Mouse (Mus musculus) liver (tissue): Measurements from ENCODE around the gene Actg1.

Source experiments
- DNase-seq: peaks from one replicate; pipeline ENCODE4 v3.0.0-alpha.2; 2020; ENCODE audit warnings: mixed read lengths

Actg1 gene

GRCm38 (mm10) chr11:120308441-120309320, 39.7 kb downstream of the Actg1 start:
- DNase-seq: peak; percentile 2

DNA sequence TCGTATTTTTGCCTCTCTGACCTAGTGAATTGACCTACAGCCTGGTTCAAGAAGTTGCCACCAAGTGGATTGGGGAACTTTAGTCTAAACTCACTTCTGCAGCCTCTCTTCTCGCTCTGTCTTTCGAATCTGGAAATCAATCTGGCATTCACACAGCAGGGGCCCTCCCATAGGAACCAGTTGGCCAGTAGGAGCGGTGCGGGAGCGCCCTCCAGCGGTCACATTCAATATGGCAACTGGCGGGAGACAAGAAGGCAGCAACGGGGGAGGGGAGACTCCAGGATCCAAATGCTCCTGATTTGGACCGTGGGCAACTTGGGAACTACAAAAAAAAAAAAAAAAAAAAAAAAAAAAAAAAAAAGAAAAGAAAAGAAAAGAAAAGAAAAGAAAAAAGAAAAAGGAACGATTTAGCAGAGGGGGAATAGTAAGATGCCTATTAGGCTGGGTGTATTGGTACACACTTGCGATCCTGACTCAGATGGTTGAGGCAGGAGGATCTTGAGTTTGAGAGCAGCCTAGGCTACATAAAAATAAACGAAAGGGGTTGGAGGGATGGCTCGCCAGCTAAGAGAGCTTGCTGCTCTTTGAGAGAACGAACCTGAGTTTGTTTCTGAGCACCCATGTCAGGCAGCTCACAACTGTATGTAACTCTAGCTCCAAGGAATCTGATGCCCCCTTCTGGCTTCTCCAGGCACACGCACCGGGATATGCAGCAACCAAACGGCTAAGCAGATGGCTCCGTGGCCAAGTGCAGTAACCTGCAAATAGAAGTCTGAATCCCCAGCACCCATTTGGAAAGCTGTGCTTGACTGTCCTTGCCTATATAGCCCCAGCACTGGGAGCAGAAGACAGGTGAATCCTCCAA, 40.5 kb downstream of the Actg1 start:
- peak; percentile 91 for DNase-seq

GRCm38 (mm10) chr11:120307132-120307413, 41.3 kb downstream of the Actg1 start:
- peak; percentile 5 for DNase-seq

GRCm38 (mm10) chr11:120306366-120307131, 41.8 kb downstream of the Actg1 start:
- no peak for DNase-seq

GRCm38 (mm10) chr11:120305535-120306365, 42.6 kb downstream of the Actg1 start:
- no peak for DNase-seq

GRCm38 (mm10) chr11:120304886-120305534, 43.3 kb downstream of the Actg1 start:
- DNase-seq: peak; percentile 98

- peak; percentile 59 for DNase-seq
Observed at GRCm38 (mm10) chr11:120304350-120304694, 44.0 kb downstream of the Actg1 start.

DNA sequence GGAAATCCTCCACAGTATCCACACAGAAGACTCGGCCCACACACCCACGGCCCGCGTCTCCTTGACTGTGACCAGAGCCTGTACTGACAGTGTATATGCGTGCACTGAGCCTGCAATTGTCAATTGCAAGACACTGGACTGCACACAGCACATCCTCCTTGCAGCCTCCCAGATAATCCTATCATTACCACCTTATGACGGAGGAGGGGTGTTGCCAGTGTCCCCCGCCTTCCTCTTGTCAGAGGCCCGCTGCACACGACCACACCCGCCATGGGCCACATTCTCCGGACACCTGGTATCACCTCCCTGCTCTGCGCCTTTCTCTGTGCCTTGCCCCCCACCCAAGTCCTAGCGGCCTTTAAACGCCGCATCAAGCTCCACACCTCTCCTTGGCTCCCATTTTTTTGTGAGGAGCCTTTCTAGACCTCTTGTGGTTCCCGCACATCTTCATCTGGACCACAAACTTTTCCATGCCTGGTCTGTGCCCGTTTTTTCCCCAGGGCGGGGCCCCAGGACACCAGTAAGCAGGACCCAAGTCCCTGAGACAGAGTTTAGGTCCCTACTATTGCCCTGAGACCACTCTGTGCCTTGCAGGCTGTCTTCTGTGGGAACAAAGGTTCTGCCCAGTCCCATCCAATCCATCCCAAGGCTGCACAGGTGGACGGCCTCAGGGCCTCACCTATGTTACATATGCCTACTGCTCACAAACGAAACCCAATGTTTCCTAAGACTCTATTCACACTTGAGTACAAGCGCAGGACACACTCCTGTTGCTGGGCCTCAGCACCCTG, 44.6 kb downstream of the Actg1 start:
- DNase-seq: peak; percentile 88

GRCm38 (mm10) chr11:120303119-120303518, 45.2 kb downstream of the Actg1 start:
- no peak for DNase-seq

DNA sequence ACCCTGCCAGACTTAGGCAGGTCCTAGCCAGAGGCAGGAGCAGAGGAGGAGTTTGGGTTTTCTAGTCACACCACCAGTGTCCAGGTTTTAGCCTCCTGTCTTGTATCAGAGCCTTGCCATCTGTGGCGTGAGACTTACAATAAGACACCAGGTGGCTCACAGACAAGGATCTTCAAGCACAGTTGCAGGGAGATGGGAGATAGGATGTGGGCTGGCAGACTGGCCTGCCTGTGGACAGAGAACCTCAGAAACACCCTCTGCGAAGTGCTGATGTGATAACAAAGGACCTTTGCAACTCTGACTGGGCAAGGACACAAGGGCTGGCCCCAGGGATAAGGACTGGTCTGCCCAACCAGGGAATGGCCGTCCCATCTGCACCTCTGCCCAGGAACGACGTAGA, 48.9 kb downstream of the Actg1 start:
- DNase-seq: no peak

GRCm38 (mm10) chr11:120298441-120299141, 49.8 kb downstream of the Actg1 start:
- no peak for DNase-seq

DNA sequence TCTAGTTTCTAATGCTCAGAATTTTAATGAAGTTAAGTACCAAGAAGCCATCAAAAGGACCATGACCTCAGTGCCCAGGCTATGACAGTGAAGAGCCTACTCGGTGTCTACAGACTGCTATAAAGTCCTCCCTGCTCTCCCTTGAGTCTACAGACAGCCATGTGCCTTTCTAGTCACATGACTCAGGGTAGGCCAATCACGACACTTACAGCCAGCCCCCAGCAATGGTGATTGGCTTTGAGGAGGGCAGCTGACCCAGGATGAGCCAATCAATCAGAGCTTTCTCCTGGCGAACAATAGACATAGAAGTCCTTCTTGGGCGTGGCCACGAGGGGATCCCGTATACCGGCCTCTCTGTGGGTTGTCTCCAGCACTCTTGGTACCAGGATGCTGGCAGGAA, 50.6 kb downstream of the Actg1 start:
- no peak for DNase-seq

GRCm38 (mm10) chr11:120296305-120297144, 51.8 kb downstream of the Actg1 start:
- DNase-seq: no peak
